Mouse (Mus musculus) E14TG2a.4 (cell line): ENCODE measurements at regions not wholly inside any gene's neighbourhood (a gene's known extent, or its start where the extent isn't known, plus 50 kb on each side); places are given as distances from the start of the nearest gene placed in this dataset.

Experiments
- CTCF ChIP-seq: conservative IDR thresholded peaks from 2 replicates; pipeline ENCODE4 v1.5.1; 2014; ENCODE audit warnings: low read length
- POU5F1 ChIP-seq: IDR thresholded peaks from 2 replicates; pipeline ENCODE4 v1.6.1; 2014; ENCODE audit warnings: low read length, borderline replicate concordance

GRCm38 (mm10) chr1:114835926-114836325 lies 848.6 kb upstream of the Cntnap5a start:
- TF ChIP-seq CTCF (no peak), POU5F1 (no peak)
